Mouse (Mus musculus): ENCODE measurements at regions not wholly inside any gene's neighbourhood (a gene's known extent, or its start where the extent isn't known, plus 50 kb on each side); places are given as distances from the start of the nearest gene placed in this dataset.

GRCm38 (mm10) chr2:146637573-146637972 lies 125.4 kb upstream of the Ralgapa2 start:
- no peak overlapping the region for H3K4me2 ChIP-seq (ENCODE audit: low read depth, low read length)
- H3K4me1 ChIP-seq (replicated peaks; ENCODE audit: control insufficient read depth, insufficient read depth, low read length) = no peaks in the 10 kb centered on the region
- no peak overlapping the region for H3K9ac ChIP-seq (ENCODE audit: low read length)
- no peak overlapping the region for H3K27ac ChIP-seq (ENCODE audit: low read length)
- H3K36me3 ChIP-seq (ENCODE audit: control insufficient read depth, insufficient read depth, low read length) = no peaks in the 10 kb centered on the region
- H3K9me3 ChIP-seq (ENCODE audit: control insufficient read depth, low read length) = no peaks in the 10 kb centered on the region
- ATAC-seq (ENCODE audit: low read depth) = no peak
- 54% methylated on average over 5 of the region's 5 CpGs for WGBS
- no peaks in the 10 kb centered on the region for H3K27me3 ChIP-seq (ENCODE audit: control insufficient read depth, insufficient read depth, low read depth, low read length)
- H3K4me3 ChIP-seq (ENCODE audit: low read length) = no peak overlapping the region

GRCm38 (mm10) chr2:146646237-146646972 lies 134.3 kb upstream of the Ralgapa2 start:
- H3K9me3 ChIP-seq (ENCODE audit: control insufficient read depth, low read length) = no peaks in the 10 kb centered on the region
- no peak overlapping the region for H3K4me2 ChIP-seq (ENCODE audit: low read depth, low read length)
- no peak for ATAC-seq (ENCODE audit: low read depth)
- H3K4me1 ChIP-seq (replicated peaks; ENCODE audit: control insufficient read depth, insufficient read depth, low read length) = no peaks in the 10 kb centered on the region
- H3K9ac ChIP-seq (ENCODE audit: low read length) = no peak overlapping the region
- H3K36me3 ChIP-seq (ENCODE audit: control insufficient read depth, insufficient read depth, low read length) = no peaks in the 10 kb centered on the region
- no peak overlapping the region for H3K4me3 ChIP-seq (ENCODE audit: low read length)
- H3K27ac ChIP-seq (ENCODE audit: low read length) = no peak overlapping the region
- H3K27me3 ChIP-seq (ENCODE audit: control insufficient read depth, insufficient read depth, low read depth, low read length) = no peaks in the 10 kb centered on the region
- 56% methylated on average over 16 of the region's 16 CpGs for WGBS

GRCm38 (mm10) chr2:146646973-146647282 lies 134.8 kb upstream of the Ralgapa2 start:
- H3K4me1 ChIP-seq (replicated peaks; ENCODE audit: control insufficient read depth, insufficient read depth, low read length) = no peaks in the 10 kb centered on the region
- no peak overlapping the region for H3K27ac ChIP-seq (ENCODE audit: low read length)

GRCm38 (mm10) chr2:146661346-146661745 lies 149.2 kb upstream of the Ralgapa2 start:
- Histone ChIP-seq H3K4me3 (ENCODE audit: low read length) (no peak overlapping the region), H3K9ac (ENCODE audit: low read length) (no peak overlapping the region), H3K27ac (ENCODE audit: low read length) (no peak overlapping the region), H3K27me3 (ENCODE audit: control insufficient read depth, insufficient read depth, low read depth, low read length) (no peaks in the 10 kb centered on the region), H3K4me2 (ENCODE audit: low read depth, low read length) (no peak overlapping the region), H3K36me3 (ENCODE audit: control insufficient read depth, insufficient read depth, low read length) (no peaks in the 10 kb centered on the region), H3K9me3 (ENCODE audit: control insufficient read depth, low read length) (no peaks in the 10 kb centered on the region), H3K4me1 (replicated peaks; ENCODE audit: control insufficient read depth, insufficient read depth, low read length) (no peaks in the 10 kb centered on the region)
- WGBS = 74% methylated on average over 3 of the region's 3 CpGs
- ATAC-seq (ENCODE audit: low read depth) = no peak

More at GRCm38 (mm10) chr2:146646973-146647282, 134.8 kb upstream of the Ralgapa2 start:
- H3K27me3 ChIP-seq (ENCODE audit: control insufficient read depth, insufficient read depth, low read depth, low read length) = no peaks in the 10 kb centered on the region
- no peaks in the 10 kb centered on the region for H3K36me3 ChIP-seq (ENCODE audit: control insufficient read depth, insufficient read depth, low read length)
- 83% methylated on average over 2 of the region's 2 CpGs for WGBS
- no peak overlapping the region for H3K4me2 ChIP-seq (ENCODE audit: low read depth, low read length)
- H3K9me3 ChIP-seq (ENCODE audit: control insufficient read depth, low read length) = no peaks in the 10 kb centered on the region
- H3K4me3 ChIP-seq (ENCODE audit: low read length) = no peak overlapping the region
- no peak for ATAC-seq (ENCODE audit: low read depth)
- no peak overlapping the region for H3K9ac ChIP-seq (ENCODE audit: low read length)

- Histone ChIP-seq H3K36me3 (ENCODE audit: control insufficient read depth, insufficient read depth, low read length) (no peaks in the 10 kb centered on the region), H3K4me3 (ENCODE audit: low read length) (no peak overlapping the region), H3K4me1 (replicated peaks; ENCODE audit: control insufficient read depth, insufficient read depth, low read length) (no peaks in the 10 kb centered on the region), H3K4me2 (ENCODE audit: low read depth, low read length) (no peak overlapping the region), H3K27ac (ENCODE audit: low read length) (no peak overlapping the region), H3K9me3 (ENCODE audit: control insufficient read depth, low read length) (no peaks in the 10 kb centered on the region), H3K9ac (ENCODE audit: low read length) (no peak overlapping the region), H3K27me3 (ENCODE audit: control insufficient read depth, insufficient read depth, low read depth, low read length) (no peaks in the 10 kb centered on the region)
- 58% methylated on average over 2 of the region's 2 CpGs for WGBS
- no peak for ATAC-seq (ENCODE audit: low read depth)
These were observed 160.6 kb upstream of the Ralgapa2 start for GRCm38 (mm10) chr2:146672761-146673160.

- 55% methylated on average over 3 of the region's 3 CpGs for WGBS
- no peak for ATAC-seq (ENCODE audit: low read depth)
- no peaks in the 10 kb centered on the region for H3K36me3 ChIP-seq (ENCODE audit: control insufficient read depth, insufficient read depth, low read length)
These were observed 169.8 kb upstream of the Ralgapa2 start for GRCm38 (mm10) chr2:146681979-146682378.

GRCm38 (mm10) chr2:146685854-146686507 lies 169.7 kb upstream of the Kiz start:
- no peaks in the 10 kb centered on the region for H3K9me3 ChIP-seq (ENCODE audit: control insufficient read depth, low read length)
- H3K9ac ChIP-seq (ENCODE audit: low read length) = no peak overlapping the region
- no peak for ATAC-seq (ENCODE audit: low read depth)
- no peak overlapping the region for H3K4me2 ChIP-seq (ENCODE audit: low read depth, low read length)
- H3K27ac ChIP-seq (ENCODE audit: low read length) = no peak overlapping the region
- H3K4me3 ChIP-seq (ENCODE audit: low read length) = no peak overlapping the region
- WGBS = 58% methylated on average over 5 of the region's 5 CpGs
- H3K4me1 ChIP-seq (replicated peaks; ENCODE audit: control insufficient read depth, insufficient read depth, low read length) = no peaks in the 10 kb centered on the region
- H3K27me3 ChIP-seq (ENCODE audit: control insufficient read depth, insufficient read depth, low read depth, low read length) = no peaks in the 10 kb centered on the region
- H3K36me3 ChIP-seq (ENCODE audit: control insufficient read depth, insufficient read depth, low read length) = no peaks in the 10 kb centered on the region

More at GRCm38 (mm10) chr2:146681979-146682378, 169.8 kb upstream of the Ralgapa2 start:
- Histone ChIP-seq H3K4me3 (ENCODE audit: low read length) (no peak overlapping the region), H3K27ac (ENCODE audit: low read length) (no peak overlapping the region), H3K27me3 (ENCODE audit: control insufficient read depth, insufficient read depth, low read depth, low read length) (no peaks in the 10 kb centered on the region), H3K9ac (ENCODE audit: low read length) (no peak overlapping the region), H3K4me1 (replicated peaks; ENCODE audit: control insufficient read depth, insufficient read depth, low read length) (no peaks in the 10 kb centered on the region), H3K4me2 (ENCODE audit: low read depth, low read length) (no peak overlapping the region), H3K9me3 (ENCODE audit: control insufficient read depth, low read length) (no peaks in the 10 kb centered on the region)

- no peaks in the 10 kb centered on the region for H3K4me1 ChIP-seq (replicated peaks; ENCODE audit: control insufficient read depth, insufficient read depth, low read length)
- H3K36me3 ChIP-seq (ENCODE audit: control insufficient read depth, insufficient read depth, low read length) = no peaks in the 10 kb centered on the region
- H3K9ac ChIP-seq (ENCODE audit: low read length) = no peak overlapping the region
- no peak overlapping the region for H3K4me2 ChIP-seq (ENCODE audit: low read depth, low read length)
- 60% methylated on average over 7 of the region's 7 CpGs for WGBS
- H3K9me3 ChIP-seq (ENCODE audit: control insufficient read depth, low read length) = no peaks in the 10 kb centered on the region
- no peak overlapping the region for H3K27ac ChIP-seq (ENCODE audit: low read length)
- no peaks in the 10 kb centered on the region for H3K27me3 ChIP-seq (ENCODE audit: control insufficient read depth, insufficient read depth, low read depth, low read length)
- ATAC-seq (ENCODE audit: low read depth) = no peak
- no peak overlapping the region for H3K4me3 ChIP-seq (ENCODE audit: low read length)
These were observed 167.1 kb upstream of the Kiz start for GRCm38 (mm10) chr2:146688544-146688943.

GRCm38 (mm10) chr2:146693484-146693883 lies 162.2 kb upstream of the Kiz start:
- no peak for ATAC-seq (ENCODE audit: low read depth)

More at GRCm38 (mm10) chr2:146693484-146693883, 162.2 kb upstream of the Kiz start:
- Histone ChIP-seq H3K4me3 (ENCODE audit: low read length) (no peak overlapping the region), H3K36me3 (ENCODE audit: control insufficient read depth, insufficient read depth, low read length) (no peaks in the 10 kb centered on the region), H3K4me1 (replicated peaks; ENCODE audit: control insufficient read depth, insufficient read depth, low read length) (no peaks in the 10 kb centered on the region), H3K27ac (ENCODE audit: low read length) (no peak overlapping the region), H3K4me2 (ENCODE audit: low read depth, low read length) (no peak overlapping the region), H3K9me3 (ENCODE audit: control insufficient read depth, low read length) (no peaks in the 10 kb centered on the region), H3K27me3 (ENCODE audit: control insufficient read depth, insufficient read depth, low read depth, low read length) (no peaks in the 10 kb centered on the region), H3K9ac (ENCODE audit: low read length) (no peak overlapping the region)
- WGBS = 33% methylated on average over 2 of the region's 2 CpGs
